Comparison of ENCODE assay signal across 21 mouse cellular contexts in genomic region chr4:59107886-59108285, GRCm38 (mm10). TPM values are rescaled to one million over a fixed set of nuclear protein-coding genes. Genes with fewer than 3 reads are reported as not detected.
DNase-seq lines count a peak whose midpoint lies in the region; TF ChIP-seq lines count a peak whose summit lies in the region.
"Had no signal": no experiment of that assay in that cellular context is flagged by ENCODE, and none has a peak within 500 bp of the region (broad histone marks: within the 10 kb centered on the region; RNA-seq: fewer than 3 reads in every experiment).

No protein-coding gene starts in this region.

- peak overlapping the region; percentile 96 for H3K27ac ChIP-seq in kidney, adult 2 months (ENCODE audit: insufficient read depth, low read depth, low read length)

- H3K36me3 ChIP-seq in kidney, adult 2 months (ENCODE audit: control insufficient read depth, insufficient read depth, low read length): no peaks in the 10 kb centered on the region
- H3K36me3 ChIP-seq: G1E had no signal

- H3K4me3 ChIP-seq in kidney, adult 2 months (ENCODE audit: insufficient read depth, low read depth, low read length): no peak overlapping the region

- no peaks in the 10 kb centered on the region for H3K4me1 ChIP-seq in kidney, adult 2 months (ENCODE audit: control insufficient read depth, insufficient read depth, low read length)

- H3K27me3 ChIP-seq in kidney, adult 2 months (replicated peaks; ENCODE audit: control insufficient read depth, insufficient read depth, low read length): no peaks in the 10 kb centered on the region
- H3K27me3 ChIP-seq: CH12.LX, Patski had no signal

- TF ChIP-seq CTCF in kidney, adult 2 months (conservative IDR thresholded peaks at IDR 0.05; ENCODE audit: insufficient read depth, insufficient read length, low read depth, low read length): no peak

- peak; percentile 60 for DNase-seq in kidney, adult 2 months
- DNase-seq in kidney, postnatal 10 days: no peak
- peak; percentile 62 for DNase-seq in kidney, adult 9 months
- DNase-seq in kidney, postnatal 4 days: no peak
- DNase-seq: adrenal gland, adult 2 months; adrenal gland, adult 8-10 months; adrenal gland, postnatal 10 days; adrenal gland, postnatal 14 days; adrenal gland, postnatal 25 days; adrenal gland, postnatal 36 days; B cell, adult 2 months; cerebellum, adult 11 months; cerebellum, adult 11-12 months; cerebellum, adult 18-20 months had no signal

- TF ChIP-seq POLR2A in kidney, adult 2 months (IDR thresholded peaks at IDR 0.05; ENCODE audit: low read depth, low read length): no peak

- 59% methylated on average over 2 of the region's 2 CpGs for WGBS in kidney, adult 2 months

RNA-seq across cellular contexts. Expression of gene AI481877, which starts 30.9 kb away (rescaled TPM):
- not detected in 2 replicates for polyA plus RNA-seq in kidney, adult 2 months (2012; rRNA removed)
- polyA plus RNA-seq: activated CD4-positive, CD25-positive, alpha-beta regulatory T cell, adult 4 months; adrenal gland, adult 2 months; brain, embryonic 14.5 days; C2C12; CD4-positive, CD25-positive, alpha-beta regulatory T cell, adult 4 months; G1E had no signal

Comparison
In these comparisons a context has a peak if more than half of its experiments do, and no peak if none do; other contexts are left out.
1. DNase-seq: peak in kidney, adult 2 months (single experiment) and kidney, adult 9 months (single experiment); none in kidney, postnatal 10 days (single experiment) and kidney, postnatal 4 days (0 of 2).